Mouse (Mus musculus) hindbrain, embryonic 14.5 days (tissue): ENCODE results near the gene Il33. TPM values are rescaled to one million over a fixed set of nuclear protein-coding genes. Genes with fewer than 3 reads are reported as not detected.
A peak's percentile ranks its signal among the peaks of the same experiment; 100 is the strongest.

Experiments
- ATAC-seq: fragments of 200-750 bp; cut with Nextera tagmentation; 2 replicates; pipeline ENCODE4 v1.8.0; 2017; ENCODE audit warnings: moderate number of reproducible peaks, mild to moderate bottlenecking, moderate TSS enrichment, moderate library complexity; ENCODE audit not compliant: low FRiP score
- DNase-seq: peaks from one replicate; pipeline ENCODE4 v3.0.0-alpha.2; 2015; ENCODE audit warnings: low spot score
- H3K27ac ChIP-seq: fragments of 300-500 bp; sonication (generic); 2 replicates; pipeline ENCODE4 v1.5.1; 2014; ENCODE audit warnings: mild to moderate bottlenecking, moderate library complexity
- H3K27me3 ChIP-seq: fragments of 300-500 bp; sonication (generic); 2 replicates; pipeline ENCODE4 v1.6.1; 2014; ENCODE audit warnings: mild to moderate bottlenecking, low read length, mixed read lengths; ENCODE audit not compliant: control insufficient read depth, insufficient read depth
- H3K36me3 ChIP-seq: fragments of 300-500 bp; sonication (generic); replicated peaks from 2 replicates; pipeline ENCODE4 v1.6.1; 2014; ENCODE audit not compliant: control insufficient read depth, insufficient read depth
- H3K4me1 ChIP-seq: fragments of 300-500 bp; sonication (generic); replicated peaks from 2 replicates; pipeline ENCODE4 v1.6.1; 2014; ENCODE audit warnings: antibody characterized with exemption, low read length, mixed read lengths; ENCODE audit not compliant: control insufficient read depth, insufficient read depth
- H3K4me2 ChIP-seq: fragments of 300-500 bp; sonication (generic); replicated peaks from 2 replicates; pipeline ENCODE4 v1.6.1; 2014; ENCODE audit warnings: mild to moderate bottlenecking, moderate library complexity
- H3K4me3 ChIP-seq: fragments of 300-500 bp; sonication (generic); replicated peaks from 2 replicates; pipeline ENCODE4 v1.5.1; 2014; ENCODE audit warnings: mild to moderate bottlenecking, low read length
- H3K9ac ChIP-seq: fragments of 300-500 bp; sonication (generic); 2 replicates; pipeline ENCODE4 v1.6.1; 2014
- H3K9me3 ChIP-seq: fragments of 300-500 bp; sonication (generic); 2 replicates; pipeline ENCODE4 v1.6.1; 2016; ENCODE audit warnings: low read length; ENCODE audit not compliant: control insufficient read depth
- WGBS: fragments of 180-500 bp; shearing (Covaris S2); extraction: QIAGEN DNeasy Blood & Tissue Kit; methylation state at CpG from one replicate; pipeline ENCODE4 v1.1.7; 2014; 5-methylcytosine and 5-hydroxymethylcytosine counted together
- polyA plus RNA-seq: library from polyadenylated mRNA; unstranded; fragments of >200 nt; fragmentation: Nextera tagmentation; extraction: Ambion mirVana; gene quantifications from 2 replicates; pipeline ENCODE4 v1.2.1, GENCODE M21; 2014

Il33 gene
- polyA plus RNA-seq: 2.0 and 2.3 TPM in 2 replicates

GRCm38 (mm10) chr19:29924638-29925258 is at the start of gene Il33:
Il33 (plus strand) TSS chr19:29925114.
- H3K27me3 ChIP-seq: no peaks in the 10 kb centered on the region
- peak; percentile 76 for DNase-seq
- WGBS: 60% methylated on average over 10 of the region's 10 CpGs
- H3K9ac ChIP-seq: no peak within 1 kb of the TSS
- no peak within 1 kb of the TSS for H3K4me3 ChIP-seq
- ATAC-seq: no peak
- no peak within 1 kb of the TSS for H3K4me2 ChIP-seq
- no peak within 1 kb of the TSS for H3K27ac ChIP-seq
- no peaks in the 10 kb centered on the region for H3K9me3 ChIP-seq
- H3K36me3 ChIP-seq: no peaks in the 10 kb centered on the region
- H3K4me1 ChIP-seq: peaks cover 7% of the 10 kb centered on the region

- WGBS: 81% methylated on average over 10 of the region's 10 CpGs
- Histone ChIP-seq H3K4me1 (no peaks in the 10 kb centered on the region), H3K27ac (no peak overlapping the region), H3K27me3 (no peaks in the 10 kb centered on the region), H3K9me3 (no peaks in the 10 kb centered on the region), H3K4me3 (no peak overlapping the region), H3K4me2 (no peak overlapping the region), H3K36me3 (no peaks in the 10 kb centered on the region), H3K9ac (no peak overlapping the region)
- no peak for DNase-seq
- no peak for ATAC-seq
Observed at GRCm38 (mm10) chr19:29877422-29878291, 47.3 kb upstream of the Il33 start.

GRCm38 (mm10) chr19:29878896-29879504 is 45.9 kb upstream of the Il33 start:
- no peak overlapping the region for H3K4me2 ChIP-seq

GRCm38 (mm10) chr19:29880918-29881317 is 44.0 kb upstream of the Il33 start:
- H3K27ac ChIP-seq: no peak overlapping the region
- H3K9me3 ChIP-seq: no peaks in the 10 kb centered on the region
- DNase-seq: no peak
- H3K4me2 ChIP-seq: no peak overlapping the region
- WGBS: 92% methylated on average over 4 of the region's 4 CpGs
- no peaks in the 10 kb centered on the region for H3K27me3 ChIP-seq
- no peaks in the 10 kb centered on the region for H3K36me3 ChIP-seq
- H3K4me3 ChIP-seq: no peak overlapping the region
- H3K4me1 ChIP-seq: no peaks in the 10 kb centered on the region
- ATAC-seq: no peak
- H3K9ac ChIP-seq: no peak overlapping the region

More at GRCm38 (mm10) chr19:29878896-29879504, 45.9 kb upstream of the Il33 start:
- Histone ChIP-seq H3K4me3 (no peak overlapping the region), H3K27ac (no peak overlapping the region), H3K9ac (no peak overlapping the region), H3K36me3 (no peaks in the 10 kb centered on the region), H3K27me3 (no peaks in the 10 kb centered on the region), H3K9me3 (no peaks in the 10 kb centered on the region), H3K4me1 (no peaks in the 10 kb centered on the region)
- ATAC-seq: no peak
- WGBS: 89% methylated on average over 8 of the region's 8 CpGs
- DNase-seq: no peak

- no peaks in the 10 kb centered on the region for H3K27me3 ChIP-seq
- H3K9ac ChIP-seq: no peak overlapping the region
- H3K4me3 ChIP-seq: no peak overlapping the region
- DNase-seq (no peak), ATAC-seq (no peak)
- no peak overlapping the region for H3K4me2 ChIP-seq
- H3K4me1 ChIP-seq: no peaks in the 10 kb centered on the region
- H3K27ac ChIP-seq: no peak overlapping the region
- H3K36me3 ChIP-seq: no peaks in the 10 kb centered on the region
- H3K9me3 ChIP-seq: no peaks in the 10 kb centered on the region
- 90% methylated on average over 3 of the region's 3 CpGs for WGBS
Observed at GRCm38 (mm10) chr19:29882696-29883095, 42.2 kb upstream of the Il33 start.

GRCm38 (mm10) chr19:29885548-29885947 is 39.4 kb upstream of the Il33 start:
- H3K36me3 ChIP-seq: no peaks in the 10 kb centered on the region
- DNase-seq: no peak
- 90% methylated on average over 6 of the region's 6 CpGs for WGBS
- H3K9ac ChIP-seq: no peak overlapping the region
- H3K4me3 ChIP-seq: no peak overlapping the region
- no peak overlapping the region for H3K27ac ChIP-seq
- H3K27me3 ChIP-seq: no peaks in the 10 kb centered on the region
- H3K9me3 ChIP-seq: no peaks in the 10 kb centered on the region
- no peaks in the 10 kb centered on the region for H3K4me1 ChIP-seq
- no peak for ATAC-seq
- no peak overlapping the region for H3K4me2 ChIP-seq

- no peaks in the 10 kb centered on the region for H3K27me3 ChIP-seq
- WGBS: 90% methylated on average over 2 of the region's 2 CpGs
- H3K9me3 ChIP-seq: no peaks in the 10 kb centered on the region
- no peaks in the 10 kb centered on the region for H3K36me3 ChIP-seq
- no peak for ATAC-seq
- H3K4me1 ChIP-seq: no peaks in the 10 kb centered on the region
- H3K4me2 ChIP-seq: no peak overlapping the region
- no peak overlapping the region for H3K4me3 ChIP-seq
- H3K27ac ChIP-seq: no peak overlapping the region
- no peak overlapping the region for H3K9ac ChIP-seq
- DNase-seq: no peak
Observed at GRCm38 (mm10) chr19:29887476-29887875, 37.4 kb upstream of the Il33 start.

- DNase-seq (no peak), ATAC-seq (no peak)
- Histone ChIP-seq H3K36me3 (no peaks in the 10 kb centered on the region), H3K27ac (no peak overlapping the region), H3K9ac (no peak overlapping the region), H3K9me3 (no peaks in the 10 kb centered on the region), H3K4me1 (no peaks in the 10 kb centered on the region), H3K27me3 (no peaks in the 10 kb centered on the region), H3K4me2 (no peak overlapping the region), H3K4me3 (no peak overlapping the region)
- WGBS: 86% methylated on average over 6 of the region's 6 CpGs
Observed at GRCm38 (mm10) chr19:29888946-29889345, 36.0 kb upstream of the Il33 start.

GRCm38 (mm10) chr19:29891981-29892380 is 32.9 kb upstream of the Il33 start:
- DNase-seq: no peak
- no peak overlapping the region for H3K4me3 ChIP-seq
- no peak overlapping the region for H3K9ac ChIP-seq
- ATAC-seq: no peak
- H3K4me2 ChIP-seq: no peak overlapping the region
- no peaks in the 10 kb centered on the region for H3K9me3 ChIP-seq
- H3K27me3 ChIP-seq: no peaks in the 10 kb centered on the region
- no peaks in the 10 kb centered on the region for H3K36me3 ChIP-seq
- H3K4me1 ChIP-seq: no peaks in the 10 kb centered on the region
- H3K27ac ChIP-seq: no peak overlapping the region
- 86% methylated on average over 4 of the region's 4 CpGs for WGBS
